Mouse (Mus musculus) lung, postnatal 0 days (tissue): ENCODE measurements around the gene Gm49358. TPM values are rescaled to one million over a fixed set of nuclear protein-coding genes. Genes with fewer than 3 reads are reported as not detected.
A peak's percentile ranks its signal among the peaks of the same experiment; 100 is the strongest.

Experiments
- ATAC-seq: fragments of 200-750 bp; cut with Nextera tagmentation; 2 replicates; pipeline ENCODE4 v1.8.0; 2017; ENCODE audit warnings: moderate library complexity
- DNase-seq: peaks from one replicate; pipeline ENCODE4 v3.0.0-alpha.2; 2016; ENCODE audit warnings: low spot score
- H3K27ac ChIP-seq: fragments of 300-500 bp; sonication (generic); 2 replicates; pipeline ENCODE4 v1.5.1; 2014; ENCODE audit warnings: antibody characterized with exemption, mild to moderate bottlenecking, low read length, mixed read lengths
- H3K27me3 ChIP-seq: fragments of 300-500 bp; sonication (generic); replicated peaks from 2 replicates; pipeline ENCODE4 v1.6.1; 2014; ENCODE audit warnings: low read length, mixed read lengths; ENCODE audit not compliant: insufficient read depth
- H3K36me3 ChIP-seq: fragments of 300-500 bp; sonication (generic); 2 replicates; pipeline ENCODE4 v1.6.1; 2014; ENCODE audit warnings: low read length, mixed read lengths; ENCODE audit not compliant: insufficient read depth
- H3K4me1 ChIP-seq: fragments of 300-500 bp; sonication (generic); 2 replicates; pipeline ENCODE4 v1.6.1; 2014; ENCODE audit warnings: antibody characterized with exemption, low read depth, low read length, mixed read lengths; ENCODE audit not compliant: insufficient read depth
- H3K4me2 ChIP-seq: fragments of 300-500 bp; sonication (generic); replicated peaks from 2 replicates; pipeline ENCODE4 v1.6.1; 2014; ENCODE audit warnings: low read depth, mild to moderate bottlenecking, low read length, moderate library complexity, mixed read lengths
- H3K4me3 ChIP-seq: fragments of 300-500 bp; sonication (generic); 2 replicates; pipeline ENCODE4 v1.5.1; 2014; ENCODE audit warnings: low read depth, low read length
- H3K9ac ChIP-seq: fragments of 300-500 bp; sonication (generic); replicated peaks from 2 replicates; pipeline ENCODE4 v1.6.1; 2014; ENCODE audit warnings: low read depth, mild to moderate bottlenecking
- H3K9me3 ChIP-seq: fragments of 300-500 bp; sonication (generic); 2 replicates; pipeline ENCODE4 v1.6.1; 2016; ENCODE audit warnings: low read length, mixed read lengths
- CTCF ChIP-seq: IDR thresholded peaks from 2 replicates; pipeline ENCODE4 v1.5.1; 2016; ENCODE audit warnings: antibody characterized with exemption, mild to moderate bottlenecking
- EP300 ChIP-seq: IDR thresholded peaks from 2 replicates; pipeline ENCODE4 v1.6.1; 2016; ENCODE audit warnings: antibody characterized with exemption, mild to moderate bottlenecking, control low read depth
- WGBS: fragments of 180-500 bp; shearing (Covaris S2); extraction: QIAGEN DNeasy Blood & Tissue Kit; methylation state at CpG from one replicate; pipeline ENCODE4 v1.1.7; 2014; 5-methylcytosine and 5-hydroxymethylcytosine counted together
- polyA plus RNA-seq: library from polyadenylated mRNA; unstranded; fragments of >200 nt; fragmentation: Nextera tagmentation; extraction: Ambion mirVana; gene quantifications from 2 replicates; pipeline ENCODE4 v1.2.1, GENCODE M21; 2015

Gene Gm49358
- polyA plus RNA-seq, 1 experiment from 2014 or later = not detected

- peak; percentile 53 for ATAC-seq
- WGBS = 50% methylated on average over 6 of the region's 6 CpGs
- DNase-seq = peak; percentile 23
- no peak overlapping the region for H3K27ac ChIP-seq
- no peaks in the 10 kb centered on the region for H3K9me3 ChIP-seq
- H3K27me3 ChIP-seq = no peaks in the 10 kb centered on the region
- no peak for TF ChIP-seq CTCF
- no peak for TF ChIP-seq EP300
- H3K36me3 ChIP-seq = no peaks in the 10 kb centered on the region
- no peak overlapping the region for H3K4me3 ChIP-seq
- no peak overlapping the region for H3K9ac ChIP-seq
- H3K4me1 ChIP-seq = no peaks in the 10 kb centered on the region
- no peak overlapping the region for H3K4me2 ChIP-seq
Measured at GRCm38 (mm10) chr10:86772231-86772631, 8.5 kb downstream of the Gm49358 start.

DNA sequence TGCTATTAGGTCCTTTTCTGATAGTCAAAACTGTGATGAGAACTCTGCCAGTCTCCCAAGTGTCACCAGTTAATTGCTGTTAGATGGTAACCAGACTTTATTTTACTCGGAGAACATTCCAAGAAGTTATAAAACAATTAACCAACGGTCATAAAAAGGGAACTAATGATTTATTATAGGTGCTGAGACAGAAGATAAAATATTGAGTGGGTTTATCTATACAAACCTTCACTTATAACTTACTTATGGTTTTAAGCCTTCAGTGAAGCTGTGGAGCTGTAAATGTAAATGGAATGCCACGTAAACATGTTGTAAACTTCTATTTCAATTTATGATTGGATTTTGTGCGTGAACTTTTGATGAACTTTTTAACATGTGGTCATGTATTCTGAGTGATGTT is 9.6 kb downstream of the Gm49358 start:
- Histone ChIP-seq H3K9me3 (no peaks in the 10 kb centered on the region), H3K36me3 (no peaks in the 10 kb centered on the region), H3K4me1 (no peaks in the 10 kb centered on the region), H3K27ac (no peak overlapping the region), H3K4me3 (no peak overlapping the region), H3K27me3 (no peaks in the 10 kb centered on the region), H3K9ac (no peak overlapping the region), H3K4me2 (no peak overlapping the region)
- DNase-seq = no peak
- TF ChIP-seq EP300 = no peak
- TF ChIP-seq CTCF = no peak
- no peak for ATAC-seq
- WGBS = 53% methylated on average over 4 of the region's 4 CpGs

DNA sequence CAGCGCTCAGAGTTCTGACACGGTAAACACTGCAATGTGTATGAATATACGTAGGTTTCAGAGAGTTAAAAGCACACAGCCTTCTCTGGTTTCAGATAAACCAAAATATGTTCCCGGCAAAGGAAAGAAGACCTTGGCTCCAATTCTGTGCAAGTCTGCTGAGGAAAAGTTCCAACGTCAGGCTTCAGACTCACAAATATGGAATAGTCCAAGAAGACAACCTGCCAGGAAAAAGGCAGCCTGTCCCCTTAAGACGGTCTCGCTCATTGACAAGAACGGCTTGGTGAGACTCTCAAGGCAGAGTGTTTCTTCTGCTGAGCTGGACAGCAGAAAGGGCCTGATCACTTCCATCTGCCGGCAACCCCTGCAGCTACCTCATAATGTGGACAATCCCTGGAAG is 12.5 kb downstream of the Gm49358 start:
- WGBS = 70% methylated on average over 9 of the region's 9 CpGs
- no peak overlapping the region for H3K27ac ChIP-seq
- no peak overlapping the region for H3K4me3 ChIP-seq
- ATAC-seq = no peak
- TF ChIP-seq CTCF (no peak), EP300 (no peak)
- DNase-seq = no peak
- H3K4me1 ChIP-seq = no peaks in the 10 kb centered on the region
- no peaks in the 10 kb centered on the region for H3K9me3 ChIP-seq
- H3K9ac ChIP-seq = no peak overlapping the region
- no peak overlapping the region for H3K4me2 ChIP-seq
- no peaks in the 10 kb centered on the region for H3K27me3 ChIP-seq
- H3K36me3 ChIP-seq = no peaks in the 10 kb centered on the region

GRCm38 (mm10) chr10:86777614-86778319 is 14.0 kb downstream of the Gm49358 start:
- Histone ChIP-seq H3K27ac (peak overlapping the region; percentile 83), H3K4me3 (peak overlapping the region; percentile 76), H3K4me2 (peak overlapping the region; percentile 97), H3K9ac (peak overlapping the region; percentile 37; the same call in 1 of the 2 replicates), H3K9me3 (no peaks in the 10 kb centered on the region), H3K36me3 (no peaks in the 10 kb centered on the region), H3K27me3 (no peaks in the 10 kb centered on the region), H3K4me1 (0 out of 2 replicates have a peak, but pooled peaks cover 4% of the 10 kb centered on the region)
- TF ChIP-seq CTCF = no peak
- no peak for TF ChIP-seq EP300
- WGBS = 48% methylated on average over 19 of the region's 19 CpGs
- peak; percentile 16 for DNase-seq
- no peak; the same call in 1 of the 2 replicates for ATAC-seq

- peak; percentile 100 for DNase-seq
- peak within 1 kb of the TSS; percentile 97 for H3K4me2 ChIP-seq
- H3K4me1 ChIP-seq = 0 out of 2 replicates have a peak, but pooled peaks cover 4% of the 10 kb centered on the region
- TF ChIP-seq EP300 = no peak; the same call in none of the 2 replicates
- no peaks in the 10 kb centered on the region for H3K27me3 ChIP-seq
- no peaks in the 10 kb centered on the region for H3K36me3 ChIP-seq
- peak; percentile 96 for ATAC-seq
- H3K27ac ChIP-seq = peak within 1 kb of the TSS; percentile 83
- no peaks in the 10 kb centered on the region for H3K9me3 ChIP-seq
- H3K9ac ChIP-seq = peak within 1 kb of the TSS; percentile 37
- H3K4me3 ChIP-seq = peak within 1 kb of the TSS; percentile 76
- under 1% methylated on average over 40 of the region's 44 CpGs for WGBS
Measured at GRCm38 (mm10) chr10:86778398-86779116, 14.8 kb downstream of the Gm49358 start, which contains the start of gene Nt5dc3. Gene Nt5dc3 (plus strand): TSS chr10:86779005.

GRCm38 (mm10) chr10:86779117-86779755 is 15.5 kb downstream of the Gm49358 start:
- Histone ChIP-seq H3K27me3 (no peaks in the 10 kb centered on the region), H3K27ac (peak overlapping the region; percentile 83), H3K9me3 (no peaks in the 10 kb centered on the region), H3K36me3 (no peaks in the 10 kb centered on the region), H3K9ac (peak overlapping the region; percentile 37), H3K4me1 (0 out of 2 replicates have a peak, but pooled peaks cover 4% of the 10 kb centered on the region), H3K4me3 (peak overlapping the region; percentile 76), H3K4me2 (peak overlapping the region; percentile 97)
- TF ChIP-seq CTCF = peak; percentile 42
- TF ChIP-seq EP300 = no peak
- DNase-seq (peak; percentile 60), ATAC-seq (no peak)
- 2% methylated on average over 56 of the region's 58 CpGs for WGBS
